8 mouse cellular contexts compared by ENCODE assay signal in the genomic region with DNA sequence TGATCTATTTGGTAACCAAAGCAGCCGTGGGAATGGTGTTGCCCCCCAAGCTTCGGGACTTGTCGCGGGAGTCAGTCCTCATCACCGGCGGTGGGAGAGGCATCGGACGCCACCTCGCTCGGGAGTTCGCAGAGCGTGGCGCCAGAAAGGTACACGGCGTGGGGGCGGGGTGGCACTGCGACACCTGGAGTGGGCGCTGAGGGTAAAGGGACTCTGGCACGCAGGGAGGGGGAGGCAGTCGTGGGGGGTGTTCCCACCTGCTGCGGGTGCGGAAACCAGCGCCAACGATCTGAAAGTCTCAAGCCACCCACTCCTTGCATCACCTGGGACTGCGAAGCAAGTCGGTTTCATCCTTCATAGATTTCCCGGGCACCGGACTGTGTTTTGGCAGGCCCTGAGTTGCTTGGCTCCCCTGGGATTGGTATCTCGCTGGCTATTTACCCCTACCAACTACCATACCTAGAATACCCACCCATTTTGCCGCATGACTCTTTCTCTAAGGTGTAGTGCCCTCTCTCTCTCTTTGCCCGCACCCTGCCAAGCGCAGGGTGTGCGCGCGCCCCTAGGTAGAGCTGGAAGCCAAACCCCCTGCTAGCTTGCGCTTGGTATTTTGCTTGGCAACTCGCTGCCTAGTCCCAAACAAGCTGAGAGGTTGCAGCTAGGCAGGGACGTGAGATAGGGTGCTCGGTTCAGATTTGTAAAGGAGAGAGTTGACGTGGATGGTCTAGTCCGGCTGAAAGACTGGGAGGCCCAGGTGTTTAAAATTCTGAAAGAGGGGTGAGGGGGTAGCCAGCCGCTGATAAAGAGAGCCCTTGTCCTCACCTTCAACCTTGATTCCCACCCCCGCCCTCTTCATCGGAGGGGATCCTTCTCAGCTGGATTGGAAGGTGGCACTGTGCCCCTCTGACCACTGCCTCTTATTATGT. TPM values are rescaled to one million over a fixed set of nuclear protein-coding genes. Genes with fewer than 3 reads are reported as not detected.
DNase-seq lines count a peak whose midpoint lies in the region; ATAC-seq lines count a peak whose summit lies in the region.

No protein-coding gene starts in this region.

- 1% methylated on average over 44 of the region's 44 CpGs for WGBS in heart, embryonic 14.5 days
- under 1% methylated on average over 44 of the region's 44 CpGs for WGBS in kidney, embryonic 16.5 days

- H3K9me3 ChIP-seq in heart, embryonic 14.5 days (ENCODE audit: control insufficient read depth, low read length), result no peaks in the 10 kb centered on the region
- no peaks in the 10 kb centered on the region for H3K9me3 ChIP-seq in kidney, embryonic 16.5 days (ENCODE audit: low read length)

- peak overlapping the region; percentile 77 for H3K9ac ChIP-seq in heart, embryonic 14.5 days (ENCODE audit: low read length)
- peak overlapping the region; percentile 93 for H3K9ac ChIP-seq in kidney, embryonic 16.5 days (replicated peaks; ENCODE audit: low read length)

- 0 out of 2 replicates have a peak, but pooled peaks cover under 1% of the 10 kb centered on the region for H3K36me3 ChIP-seq in heart, embryonic 14.5 days (ENCODE audit: control insufficient read depth, insufficient read depth, low read length)
- peaks cover 7% of the 10 kb centered on the region for H3K36me3 ChIP-seq in kidney, embryonic 16.5 days (ENCODE audit: insufficient read depth, low read length)

- peak overlapping the region; percentile 36 to 73 for H3K27ac ChIP-seq in heart, embryonic 14.5 days (replicated peaks in 1 of 2; ENCODE audit: control insufficient read depth in 1 of 2, insufficient read depth in 1 of 2, low read depth in 2 of 2, low read length in 2 of 2)
- H3K27ac ChIP-seq in kidney, embryonic 16.5 days (ENCODE audit: low read length), result peak overlapping the region; percentile 97

- peak overlapping the region; percentile 49 to 64 for H3K4me3 ChIP-seq in heart, embryonic 14.5 days (ENCODE audit: control insufficient read depth in 1 of 2, insufficient read depth in 1 of 2, low read depth in 1 of 2, low read length in 2 of 2)
- peak overlapping the region; percentile 81 for H3K4me3 ChIP-seq in kidney, embryonic 16.5 days (ENCODE audit: low read length)

- no peaks in the 10 kb centered on the region for H3K27me3 ChIP-seq in heart, embryonic 14.5 days (ENCODE audit: control insufficient read depth, insufficient read depth, low read length)
- no peaks in the 10 kb centered on the region for H3K27me3 ChIP-seq in kidney, embryonic 16.5 days (ENCODE audit: insufficient read depth, low read length)

- H3K4me1 ChIP-seq in heart, embryonic 14.5 days (ENCODE audit: control insufficient read depth in 2 of 2, insufficient read depth in 2 of 2, low read length in 2 of 2), result peaks cover 27 to 45% of the 10 kb centered on the region in 2 experiments
- H3K4me1 ChIP-seq in kidney, embryonic 16.5 days (ENCODE audit: insufficient read depth, low read length), result peaks cover 53% of the 10 kb centered on the region

- H3K4me2 ChIP-seq in heart, embryonic 14.5 days (ENCODE audit: low read length), result peak overlapping the region; percentile 98
- peak overlapping the region; percentile 70 for H3K4me2 ChIP-seq in kidney, embryonic 16.5 days (replicated peaks; ENCODE audit: low read depth, low read length)

- DNase-seq in 3T3-L1 (ENCODE audit: low read depth, low spot score) (peak; percentile 25), ES-CJ7 (ENCODE audit: low read depth, low spot score) (peak; percentile 27)
- peak; percentile 50 for DNase-seq in embryo, embryonic 9.5 days (ENCODE audit: extremely low spot score)
- peak; percentile 76 to 81 for DNase-seq in lung, postnatal 4 days
- DNase-seq in spleen, postnatal 14 days (ENCODE audit: low spot score in 2 of 2), result peak; percentile 29 to 31
- DNase-seq in frontal cortex, postnatal 25 days (ENCODE audit: low spot score in 2 of 2), result no peak

- ATAC-seq in heart, embryonic 14.5 days (ENCODE audit: insufficient number of reproducible peaks, insufficient read depth, low FRiP score, low read depth), result no peak
- ATAC-seq in kidney, embryonic 16.5 days (ENCODE audit: low FRiP score, low TSS enrichment), result no peak

RNA-seq across cellular contexts. Expression of a gene that starts 1.2 kb away (rescaled TPM):
- polyA plus RNA-seq in heart, embryonic 14.5 days (2014; fragmentation: Nextera tagmentation; extraction: Ambion mirVana), result 33.3 and 36.6 TPM in 2 replicates
- polyA plus RNA-seq in kidney, embryonic 16.5 days (2015; fragmentation: Nextera tagmentation; extraction: Ambion mirVana), result 210 and 217 TPM in 2 replicates

Comparison
In these comparisons a context has a peak if more than half of its experiments do, and no peak if none do; other contexts are left out.
1. DNase-seq: peak in 3T3-L1 (single experiment), ES-CJ7 (single experiment), embryo, embryonic 9.5 days (single experiment), lung, postnatal 4 days (2 of 2) and spleen, postnatal 14 days (2 of 2); none in frontal cortex, postnatal 25 days (0 of 2).